Mouse (Mus musculus): Measurements from ENCODE around the gene Vdac2. TPM values are rescaled to one million over a fixed set of nuclear protein-coding genes. Genes with fewer than 3 reads are reported as not detected.

The Vdac2 gene
- polyA plus RNA-seq, 1 experiment from 2014 or later = 281 TPM

DNA sequence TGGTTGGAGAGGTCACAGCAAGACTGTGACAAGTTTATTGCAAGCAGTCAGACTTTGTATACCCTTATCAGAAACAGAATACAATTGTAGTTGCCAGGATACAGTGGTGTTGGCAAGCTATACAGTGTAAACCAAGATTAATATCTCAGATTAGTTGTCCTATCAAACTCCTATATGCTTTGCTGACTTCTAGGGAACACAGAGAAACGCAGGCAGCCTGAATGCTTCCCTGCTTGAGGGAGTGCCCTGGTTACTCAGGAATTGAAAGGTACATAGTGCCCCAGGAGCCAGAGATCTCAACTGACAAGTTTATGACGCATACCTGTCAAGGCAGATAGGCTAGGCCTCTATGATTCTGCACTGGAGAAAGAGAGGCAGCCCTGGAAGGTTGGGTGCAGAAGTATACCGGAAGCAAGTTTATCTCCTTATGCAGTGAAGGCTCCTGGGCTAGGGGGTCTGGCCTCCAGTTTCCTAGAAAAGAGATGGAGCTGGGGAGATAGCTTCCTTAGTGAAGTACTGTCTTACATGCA is 18.3 kb upstream of the Vdac2 start:
- Histone ChIP-seq H3K9ac (no peak overlapping the region), H3K36me3 (no peaks in the 10 kb centered on the region), H3K27ac (no peak overlapping the region), H3K9me3 (no peaks in the 10 kb centered on the region), H3K4me2 (no peak overlapping the region), H3K27me3 (no peaks in the 10 kb centered on the region), H3K4me3 (no peak overlapping the region), H3K4me1 (no peaks in the 10 kb centered on the region)
- ATAC-seq (ENCODE audit: borderline replicate concordance, extremely low read depth, low FRiP score, low TSS enrichment) = no peak
- 74% methylated on average over 3 of the region's 3 CpGs for WGBS

DNA sequence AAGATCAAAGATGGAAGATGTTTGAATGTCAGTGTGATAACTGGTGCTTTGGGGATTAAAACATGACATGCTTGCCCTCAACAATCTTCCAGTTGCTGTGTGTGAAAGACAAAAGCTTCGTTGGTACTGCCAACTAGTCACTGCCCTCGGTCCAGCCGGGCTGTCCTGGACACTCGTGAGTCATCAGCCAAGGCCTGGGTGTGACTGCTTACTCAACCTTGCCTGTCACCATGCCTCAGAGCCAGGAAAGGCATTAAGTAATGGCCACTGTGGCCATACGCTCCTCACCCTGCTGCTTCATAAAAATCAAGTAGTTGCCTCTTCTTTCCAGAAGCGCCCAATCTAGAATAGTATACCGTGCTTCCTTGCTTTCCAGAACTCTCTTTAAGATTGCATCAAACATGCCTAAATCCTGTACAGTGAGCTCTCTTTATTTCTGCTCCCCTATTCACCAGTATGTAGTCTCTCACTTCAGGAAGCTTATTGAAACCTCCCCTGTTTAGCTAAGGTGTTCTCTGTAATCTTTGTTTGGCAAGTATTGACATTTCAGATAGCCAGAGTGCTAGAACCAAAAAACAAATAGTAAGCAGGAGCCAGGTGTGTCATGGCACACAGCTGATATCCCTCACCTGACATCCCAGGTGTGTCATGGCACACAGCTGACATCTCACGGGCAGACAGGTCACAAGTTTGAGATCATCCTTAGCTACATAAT is 16.7 kb upstream of the Vdac2 start:
- no peak overlapping the region for H3K4me3 ChIP-seq
- H3K27ac ChIP-seq = no peak overlapping the region
- no peak overlapping the region for H3K9ac ChIP-seq
- 0 out of 2 replicates have a peak, but pooled peaks cover 2% of the 10 kb centered on the region for H3K4me1 ChIP-seq
- H3K9me3 ChIP-seq = no peaks in the 10 kb centered on the region
- H3K36me3 ChIP-seq = no peaks in the 10 kb centered on the region
- no peak for ATAC-seq (ENCODE audit: borderline replicate concordance, extremely low read depth, low FRiP score, low TSS enrichment)
- no peaks in the 10 kb centered on the region for H3K27me3 ChIP-seq
- 66% methylated on average over 8 of the region's 8 CpGs for WGBS
- H3K4me2 ChIP-seq = no peak overlapping the region

DNA sequence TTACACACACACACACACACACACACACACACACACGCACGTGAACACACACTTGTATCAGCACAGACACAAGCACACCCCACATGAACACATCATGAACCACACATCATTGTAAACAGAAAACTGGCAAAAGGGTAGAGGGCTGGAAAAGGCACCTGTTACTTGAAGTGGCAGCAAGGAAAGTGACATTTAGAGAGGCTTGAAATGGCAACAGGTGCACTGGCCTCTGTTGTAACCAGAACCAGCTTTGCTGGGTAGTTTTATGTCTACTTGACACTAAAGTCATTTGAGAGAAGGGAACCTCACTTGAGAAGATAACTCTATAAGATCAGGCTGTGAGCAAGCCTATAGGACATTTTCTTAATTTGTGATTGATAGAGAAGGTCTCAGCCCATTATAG is 15.6 kb upstream of the Vdac2 start:
- Histone ChIP-seq H3K4me1 (0 out of 2 replicates have a peak, but pooled peaks cover 8% of the 10 kb centered on the region), H3K9ac (no peak overlapping the region), H3K36me3 (no peaks in the 10 kb centered on the region), H3K27me3 (no peaks in the 10 kb centered on the region), H3K4me2 (no peak overlapping the region), H3K9me3 (no peaks in the 10 kb centered on the region), H3K27ac (no peak overlapping the region), H3K4me3 (no peak overlapping the region)
- ATAC-seq (ENCODE audit: borderline replicate concordance, extremely low read depth, low FRiP score, low TSS enrichment) = no peak
- 75% methylated on average over 2 of the region's 2 CpGs for WGBS

DNA sequence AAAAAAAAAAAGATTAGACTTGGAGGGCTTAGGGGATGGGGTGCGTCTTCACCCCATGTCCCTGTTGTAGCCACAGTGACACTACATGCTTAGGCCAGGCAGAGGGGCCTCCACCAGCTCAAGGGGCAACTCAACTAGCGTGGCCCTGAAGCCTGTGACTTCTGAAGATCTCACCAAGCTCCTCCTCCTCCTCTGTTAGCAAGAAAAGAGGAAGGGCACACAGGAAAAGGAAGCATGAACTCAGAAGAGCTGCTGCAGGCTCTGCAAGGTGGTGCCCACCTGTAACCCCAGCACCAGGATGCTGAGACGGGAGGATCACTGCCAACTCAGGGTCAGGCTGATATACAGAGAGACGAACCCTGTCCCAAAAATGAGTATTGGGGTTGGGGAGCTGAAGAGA is 13.7 kb upstream of the Vdac2 start:
- Histone ChIP-seq H3K4me3 (no peak overlapping the region), H3K9me3 (no peaks in the 10 kb centered on the region), H3K27me3 (no peaks in the 10 kb centered on the region), H3K9ac (no peak overlapping the region), H3K36me3 (no peaks in the 10 kb centered on the region), H3K4me1 (0 out of 2 replicates have a peak, but pooled peaks cover 8% of the 10 kb centered on the region), H3K27ac (no peak overlapping the region), H3K4me2 (no peak overlapping the region)
- no peak for ATAC-seq (ENCODE audit: borderline replicate concordance, extremely low read depth, low FRiP score, low TSS enrichment)
- WGBS = 74% methylated on average over 4 of the region's 4 CpGs

DNA sequence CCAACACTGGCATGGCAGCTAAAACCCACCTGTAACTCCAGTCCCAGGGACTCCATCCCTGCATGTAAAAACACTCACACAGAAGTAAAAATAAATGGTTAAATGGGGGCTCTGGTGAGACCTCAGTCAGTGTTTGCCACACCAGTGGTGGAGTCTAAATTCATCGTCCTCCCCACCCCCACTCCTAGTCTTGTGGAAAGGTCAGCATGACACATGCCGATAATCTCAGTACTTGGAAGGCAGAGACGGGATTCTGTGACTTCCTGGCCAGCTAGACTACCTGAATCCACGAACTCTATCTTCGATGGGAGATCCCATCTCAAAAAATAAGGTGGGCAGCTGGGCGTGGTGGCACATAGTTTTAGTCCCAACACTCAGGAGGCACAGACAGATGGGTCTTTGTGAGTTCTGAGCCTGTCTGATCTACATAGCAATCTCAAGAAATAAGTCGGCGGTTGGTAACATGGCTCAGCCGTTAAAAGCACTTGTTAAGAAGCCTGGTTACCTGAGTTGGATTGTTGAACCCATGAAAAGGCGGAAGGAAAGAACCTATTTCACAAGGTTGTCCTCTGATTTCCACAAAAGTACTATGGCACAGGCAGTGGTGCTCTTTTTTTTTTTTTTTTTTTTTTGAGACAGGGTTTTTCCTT is 13.2 kb upstream of the Vdac2 start:
- H3K27me3 ChIP-seq = no peaks in the 10 kb centered on the region
- no peak overlapping the region for H3K4me2 ChIP-seq
- H3K4me3 ChIP-seq = no peak overlapping the region
- H3K27ac ChIP-seq = no peak overlapping the region
- H3K4me1 ChIP-seq = 0 out of 2 replicates have a peak, but pooled peaks cover 8% of the 10 kb centered on the region
- no peaks in the 10 kb centered on the region for H3K9me3 ChIP-seq
- 74% methylated on average over 10 of the region's 10 CpGs for WGBS
- no peak for ATAC-seq (ENCODE audit: borderline replicate concordance, extremely low read depth, low FRiP score, low TSS enrichment)
- H3K9ac ChIP-seq = no peak overlapping the region
- no peaks in the 10 kb centered on the region for H3K36me3 ChIP-seq

DNA sequence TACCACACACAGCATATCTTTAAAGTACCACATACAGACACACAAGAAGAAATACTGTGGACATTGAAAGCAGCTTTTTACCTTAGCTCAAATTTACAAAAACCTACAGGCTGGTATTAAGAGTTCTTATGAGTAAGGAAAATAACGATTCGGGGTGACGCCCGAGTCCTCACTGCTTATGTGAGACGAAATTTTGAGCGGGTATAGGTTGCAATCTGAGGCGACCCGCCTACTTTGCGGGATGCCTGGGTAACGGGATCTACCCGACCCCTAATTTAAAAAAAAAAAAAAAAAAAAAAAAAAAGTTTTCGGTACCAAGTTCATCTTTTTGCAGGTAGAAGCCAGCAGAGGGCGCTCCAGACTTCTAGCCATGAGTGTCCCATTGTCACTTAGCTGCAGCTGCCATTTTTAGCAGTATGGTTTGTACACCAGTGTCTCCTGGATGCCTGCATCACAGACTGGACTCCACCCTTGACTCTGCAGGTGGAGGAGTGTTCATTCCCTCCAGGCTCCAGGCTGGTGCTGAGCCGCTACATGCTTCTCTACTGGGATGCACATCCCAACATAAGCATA is 12.4 kb upstream of the Vdac2 start:
- H3K9me3 ChIP-seq = no peaks in the 10 kb centered on the region
- H3K27me3 ChIP-seq = no peaks in the 10 kb centered on the region
- 25% methylated on average over 14 of the region's 14 CpGs for WGBS
- H3K27ac ChIP-seq = no peak overlapping the region
- H3K36me3 ChIP-seq = no peaks in the 10 kb centered on the region
- no peak overlapping the region for H3K9ac ChIP-seq
- no peak for ATAC-seq (ENCODE audit: borderline replicate concordance, extremely low read depth, low FRiP score, low TSS enrichment)
- no peak overlapping the region for H3K4me3 ChIP-seq
- H3K4me2 ChIP-seq = peak overlapping the region; percentile 21; the same call in 1 of the 2 replicates
- 0 out of 2 replicates have a peak, but pooled peaks cover 8% of the 10 kb centered on the region for H3K4me1 ChIP-seq

GRCm38 (mm10) chr14:21813216-21813615 is 11.8 kb upstream of the Vdac2 start:
- Histone ChIP-seq H3K27ac (0 out of 2 replicates have a peak overlapping the region, but pooled peaks have one; percentile 2), H3K4me2 (no peak overlapping the region), H3K36me3 (no peaks in the 10 kb centered on the region), H3K27me3 (no peaks in the 10 kb centered on the region), H3K9ac (no peak overlapping the region), H3K4me1 (0 out of 2 replicates have a peak, but pooled peaks cover 8% of the 10 kb centered on the region), H3K4me3 (no peak overlapping the region), H3K9me3 (no peaks in the 10 kb centered on the region)
- WGBS = 40% methylated on average over 4 of the region's 4 CpGs
- ATAC-seq (ENCODE audit: borderline replicate concordance, extremely low read depth, low FRiP score, low TSS enrichment) = no peak

DNA sequence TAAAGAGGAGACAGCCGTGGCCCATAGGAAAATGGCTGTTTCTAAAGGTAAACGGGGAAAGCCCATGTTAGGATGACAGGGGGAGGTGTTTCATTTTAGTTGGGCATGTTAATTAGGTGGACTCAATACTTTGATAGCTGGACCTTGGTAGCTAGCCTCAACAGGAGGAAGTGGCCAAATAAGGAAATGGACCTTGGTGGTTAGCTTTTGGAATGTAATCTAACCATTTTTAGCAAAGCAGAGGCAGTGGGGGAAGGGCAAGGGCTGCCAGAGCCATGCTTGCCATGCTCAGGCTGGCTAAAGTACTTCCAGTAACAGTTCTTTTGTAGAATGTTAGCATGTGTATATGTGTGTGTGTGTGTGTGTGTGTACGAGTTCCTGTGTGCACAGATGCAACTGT is 11.2 kb upstream of the Vdac2 start:
- H3K27ac ChIP-seq = no peak overlapping the region
- 76% methylated on average over 3 of the region's 3 CpGs for WGBS
- no peak overlapping the region for H3K9ac ChIP-seq
- no peak for ATAC-seq (ENCODE audit: borderline replicate concordance, extremely low read depth, low FRiP score, low TSS enrichment)
- no peak overlapping the region for H3K4me2 ChIP-seq
- no peaks in the 10 kb centered on the region for H3K9me3 ChIP-seq
- 0 out of 2 replicates have a peak, but pooled peaks cover 8% of the 10 kb centered on the region for H3K4me1 ChIP-seq
- no peaks in the 10 kb centered on the region for H3K36me3 ChIP-seq
- no peaks in the 10 kb centered on the region for H3K27me3 ChIP-seq
- H3K4me3 ChIP-seq = no peak overlapping the region

- no peaks in the 10 kb centered on the region for H3K36me3 ChIP-seq
- no peaks in the 10 kb centered on the region for H3K9me3 ChIP-seq
- no peak overlapping the region for H3K4me2 ChIP-seq
- H3K4me1 ChIP-seq = 0 out of 2 replicates have a peak, but pooled peaks cover 8% of the 10 kb centered on the region
- 84% methylated on average over 4 of the region's 4 CpGs for WGBS
- H3K27ac ChIP-seq = no peak overlapping the region
- H3K9ac ChIP-seq = no peak overlapping the region
- H3K27me3 ChIP-seq = no peaks in the 10 kb centered on the region
- no peak overlapping the region for H3K4me3 ChIP-seq
- ATAC-seq (ENCODE audit: borderline replicate concordance, extremely low read depth, low FRiP score, low TSS enrichment) = no peak
These were observed 10.4 kb upstream of the Vdac2 start for GRCm38 (mm10) chr14:21814606-21815005.

DNA sequence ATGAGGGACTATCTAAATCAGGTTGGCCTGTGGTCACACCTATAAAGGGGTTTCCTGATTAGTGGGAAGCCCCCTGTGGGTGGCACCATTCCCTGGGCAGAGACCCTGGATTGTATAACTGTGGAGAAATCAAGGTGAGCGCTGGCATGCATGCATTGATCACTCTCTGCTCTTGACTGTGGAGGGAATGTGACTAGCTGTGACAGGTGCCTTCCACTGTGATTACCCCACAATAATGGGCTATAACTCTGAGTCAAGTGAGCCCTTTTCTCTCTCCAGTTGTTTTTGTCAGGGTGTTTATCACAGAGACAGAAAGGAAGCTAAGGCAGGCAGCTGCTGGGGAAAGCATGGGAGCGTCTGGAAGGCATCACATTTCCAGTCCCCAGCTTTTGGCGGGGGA is 8.8 kb upstream of the Vdac2 start:
- H3K27me3 ChIP-seq = no peaks in the 10 kb centered on the region
- H3K9ac ChIP-seq = no peak overlapping the region
- no peaks in the 10 kb centered on the region for H3K36me3 ChIP-seq
- H3K4me3 ChIP-seq = no peak overlapping the region
- no peak overlapping the region for H3K27ac ChIP-seq
- no peaks in the 10 kb centered on the region for H3K9me3 ChIP-seq
- 62% methylated on average over 3 of the region's 3 CpGs for WGBS
- H3K4me1 ChIP-seq = 0 out of 2 replicates have a peak, but pooled peaks cover 8% of the 10 kb centered on the region
- no peak for ATAC-seq (ENCODE audit: borderline replicate concordance, extremely low read depth, low FRiP score, low TSS enrichment)
- H3K4me2 ChIP-seq = no peak overlapping the region

- no peaks in the 10 kb centered on the region for H3K27me3 ChIP-seq
- H3K9ac ChIP-seq = no peak overlapping the region
- no peak for ATAC-seq (ENCODE audit: borderline replicate concordance, extremely low read depth, low FRiP score, low TSS enrichment)
- no peaks in the 10 kb centered on the region for H3K36me3 ChIP-seq
- H3K27ac ChIP-seq = no peak overlapping the region
- H3K9me3 ChIP-seq = no peaks in the 10 kb centered on the region
- 0 out of 2 replicates have a peak, but pooled peaks cover 9% of the 10 kb centered on the region for H3K4me1 ChIP-seq
- no peak overlapping the region for H3K4me2 ChIP-seq
- 37% methylated on average over 4 of the region's 4 CpGs for WGBS
- no peak overlapping the region for H3K4me3 ChIP-seq
These were observed 7.6 kb upstream of the Vdac2 start for GRCm38 (mm10) chr14:21817453-21817852.

Measured in lung, embryonic 15.5 days (tissue).